Mouse (Mus musculus) ovary, postnatal 36 days (tissue): ENCODE measurements around the gene Gm11020.

ENCODE experiments used
- DNase-seq: peaks from one replicate; pipeline ENCODE4 v3.0.0; 2022; ENCODE audit warnings: low spot score, mixed read lengths

Gene Gm11020

DNA sequence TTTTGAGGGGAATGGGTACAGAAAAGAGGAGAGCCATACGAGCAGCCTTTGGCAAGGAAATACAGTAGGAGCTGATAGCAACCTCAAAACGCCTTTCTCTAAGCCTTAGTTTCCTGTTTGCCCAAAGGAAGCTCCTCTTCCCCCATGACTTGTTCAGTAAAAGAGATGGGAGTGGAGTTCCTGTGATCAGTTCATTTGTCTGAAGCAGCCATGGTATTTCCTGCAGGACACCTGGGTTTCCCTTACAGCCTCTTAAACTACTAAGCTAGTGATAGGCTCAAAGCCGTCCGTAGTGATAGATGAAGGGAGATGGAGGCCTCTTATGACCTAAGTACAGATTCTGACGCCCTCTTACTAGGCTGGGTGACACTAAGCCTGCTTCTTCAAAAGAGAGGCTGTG, 21.1 kb downstream of the Gm11020 start:
- DNase-seq, result no peak

GRCm38 (mm10) chr8:104343957-104344356, 22.6 kb downstream of the Gm11020 start:
- DNase-seq, result peak; percentile 85

DNA sequence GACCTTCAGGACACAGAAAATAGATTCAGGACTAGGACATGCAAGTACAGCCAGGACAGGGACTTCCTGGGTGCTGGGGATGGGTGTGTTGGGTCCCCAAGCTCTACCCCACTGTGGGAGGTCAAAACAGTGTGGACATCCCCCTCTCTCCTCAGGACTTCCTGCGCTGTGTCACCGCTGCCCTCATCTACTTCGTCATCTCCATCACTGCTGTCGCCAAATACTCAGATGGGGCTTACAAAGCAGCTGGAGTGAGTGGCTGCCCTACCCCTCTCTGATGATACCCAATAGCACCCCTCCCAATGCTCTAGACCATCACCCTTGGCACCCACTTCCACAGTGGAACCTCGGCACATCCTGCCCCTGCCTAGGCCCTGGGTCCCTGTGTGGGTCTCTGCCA, 23.3 kb downstream of the Gm11020 start:
- DNase-seq, result no peak

DNA sequence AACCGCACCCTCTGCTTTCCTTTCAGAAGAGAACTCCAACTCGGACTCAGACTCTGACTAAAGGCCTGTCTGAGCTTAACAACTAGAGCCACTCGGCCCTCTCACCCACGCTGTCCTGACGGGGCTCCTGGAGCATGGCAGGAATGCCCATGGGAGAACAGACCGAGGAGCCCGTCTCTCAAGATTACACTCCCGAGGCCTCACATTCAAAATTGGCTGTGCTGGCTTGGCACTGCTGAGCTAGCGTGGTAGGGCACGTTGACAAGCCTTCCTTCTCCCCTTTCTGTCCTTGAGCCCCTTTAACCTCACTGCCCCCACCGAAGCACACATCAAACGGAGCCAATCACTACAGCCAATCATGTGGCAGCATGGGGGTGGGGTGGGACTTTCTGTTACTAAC, 25.3 kb downstream of the Gm11020 start:
- no peak for DNase-seq

DNA sequence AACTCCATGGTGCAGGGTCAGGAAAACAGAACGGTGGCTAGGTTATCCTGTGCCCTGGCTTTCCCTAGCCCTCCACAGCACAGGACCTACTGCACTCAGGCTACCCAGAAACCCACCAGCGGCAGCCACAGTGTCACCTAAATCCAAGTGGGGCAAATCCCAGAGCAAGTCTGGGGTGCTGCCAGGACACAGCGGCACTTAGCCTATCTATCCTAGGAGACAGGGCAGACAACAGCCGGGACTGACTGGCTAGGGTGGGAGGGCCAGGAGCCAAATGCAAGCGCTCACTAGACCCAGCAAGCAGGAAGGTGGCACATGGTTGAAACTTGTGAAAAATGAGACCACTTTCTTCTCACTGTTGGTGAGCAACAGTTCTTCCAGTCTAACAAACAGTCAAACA, 27.6 kb downstream of the Gm11020 start:
- DNase-seq, result no peak

DNA sequence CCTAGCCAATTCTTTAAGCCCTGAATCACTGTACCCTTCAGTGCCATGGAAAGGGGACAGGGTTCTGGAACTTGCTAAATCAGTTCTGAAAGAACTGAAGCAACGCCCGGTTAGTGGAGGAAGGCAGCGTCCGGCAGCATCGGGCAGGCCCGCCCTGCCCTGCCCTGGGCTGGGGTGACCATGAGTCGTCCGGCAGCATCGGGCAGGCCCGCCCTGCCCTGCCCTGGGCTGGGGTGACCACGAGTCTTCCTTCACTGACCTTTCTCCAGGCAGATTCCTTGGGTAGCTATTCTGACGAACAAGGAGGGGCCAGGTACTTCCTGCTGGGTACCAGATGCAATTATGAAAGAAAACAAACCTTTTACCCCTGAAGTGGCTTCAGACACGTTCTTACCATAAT, 28.7 kb downstream of the Gm11020 start:
- no peak for DNase-seq

DNA sequence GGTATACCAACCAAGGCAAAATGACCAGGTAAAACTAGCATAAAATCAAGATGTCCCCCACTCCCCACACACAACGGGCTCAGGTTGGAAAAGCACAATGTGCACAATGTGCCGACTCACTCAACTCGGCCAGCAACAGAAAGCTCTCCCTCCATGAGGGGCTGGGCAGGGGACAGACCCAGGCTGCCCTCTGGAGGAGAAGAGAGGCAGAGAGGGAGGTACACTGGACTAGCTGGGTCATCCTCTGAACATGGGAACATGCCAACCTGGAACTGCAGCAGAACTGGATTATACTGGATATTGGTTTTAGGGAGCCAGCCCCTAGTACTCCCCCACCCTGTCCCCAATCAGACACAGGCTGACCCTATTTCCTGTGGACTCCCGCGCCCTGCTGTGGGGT, 31.8 kb downstream of the Gm11020 start:
- DNase-seq, result no peak

DNA sequence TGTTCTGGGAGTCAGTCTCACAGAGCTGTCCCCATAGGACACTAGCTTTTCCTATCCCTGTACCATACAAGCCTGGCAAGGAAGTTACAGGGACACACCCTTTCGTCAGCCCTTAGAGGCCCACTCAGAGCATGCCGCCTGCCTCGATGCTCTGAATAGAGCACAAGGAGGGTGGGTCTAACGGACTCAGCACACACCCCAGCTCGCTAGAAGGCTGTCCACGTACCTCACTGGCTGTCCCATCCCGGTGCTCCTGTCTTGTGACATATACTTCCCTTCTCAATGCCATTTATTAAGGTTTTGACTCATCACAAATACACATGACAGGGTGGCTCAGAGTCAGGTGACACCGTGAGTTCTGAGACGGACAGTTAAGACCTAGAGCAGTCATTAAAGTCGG, 33.1 kb downstream of the Gm11020 start:
- no peak for DNase-seq

DNA sequence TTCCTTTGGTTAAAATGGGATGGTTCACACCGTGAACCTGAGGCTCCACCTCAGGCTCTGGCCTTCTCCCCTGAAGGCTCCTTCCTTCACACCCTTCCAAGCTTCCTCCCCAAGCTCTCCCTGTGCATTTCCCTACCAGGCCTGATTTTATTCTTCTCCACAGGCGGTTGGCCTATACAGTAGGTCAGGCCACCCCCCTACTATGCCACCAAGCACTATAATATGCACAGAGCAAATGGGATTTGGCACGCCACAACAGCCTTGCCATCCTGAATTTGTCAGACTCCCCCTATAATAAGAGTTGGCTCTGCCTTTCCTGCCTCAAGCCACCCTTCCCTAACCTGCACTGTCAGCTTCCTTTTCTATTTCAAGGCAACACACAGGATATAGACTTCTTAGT, 37.3 kb downstream of the Gm11020 start:
- no peak for DNase-seq

DNA sequence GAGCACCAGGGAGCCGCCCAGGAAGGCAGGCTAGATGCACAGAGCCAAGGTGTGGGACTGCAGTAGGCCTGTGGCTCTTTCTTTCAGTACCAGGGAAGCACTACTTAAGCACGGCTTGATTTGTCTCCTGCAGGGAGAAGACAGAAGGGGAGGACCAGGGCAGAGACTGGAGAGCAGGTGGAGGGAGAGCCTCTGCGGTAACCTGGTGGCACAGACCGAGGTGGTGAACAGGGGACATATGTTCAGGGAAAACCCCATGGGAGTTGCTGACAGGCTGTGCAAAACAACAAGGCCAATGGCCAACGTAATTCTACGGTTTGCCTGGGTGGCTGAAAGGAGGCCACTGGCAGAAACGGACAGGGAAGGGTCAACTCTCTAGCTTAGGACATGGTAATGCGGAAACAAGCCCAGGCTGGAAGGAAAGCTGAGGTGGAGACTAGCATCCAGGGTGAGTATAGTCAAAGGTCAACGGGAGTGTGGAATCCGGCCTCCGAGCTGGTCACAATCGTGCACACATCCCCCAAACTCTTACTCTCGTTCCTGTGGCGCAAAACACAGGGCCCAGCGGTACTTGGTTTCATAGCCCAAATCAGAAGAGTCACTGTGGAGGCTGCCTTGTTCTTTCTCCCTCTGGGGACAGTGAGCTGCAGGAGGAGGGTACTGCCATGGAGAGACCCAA, 38.5 kb downstream of the Gm11020 start:
- no peak for DNase-seq

GRCm38 (mm10) chr8:104365695-104366094, 44.3 kb downstream of the Gm11020 start:
- DNase-seq, result no peak

- DNase-seq, result no peak
These were observed 46.0 kb downstream of the Gm11020 start for GRCm38 (mm10) chr8:104367398-104367797.

GRCm38 (mm10) chr8:104369591-104369990, 48.2 kb downstream of the Gm11020 start:
- no peak for DNase-seq

GRCm38 (mm10) chr8:104370071-104370470, 48.7 kb downstream of the Gm11020 start:
- no peak for DNase-seq

DNA sequence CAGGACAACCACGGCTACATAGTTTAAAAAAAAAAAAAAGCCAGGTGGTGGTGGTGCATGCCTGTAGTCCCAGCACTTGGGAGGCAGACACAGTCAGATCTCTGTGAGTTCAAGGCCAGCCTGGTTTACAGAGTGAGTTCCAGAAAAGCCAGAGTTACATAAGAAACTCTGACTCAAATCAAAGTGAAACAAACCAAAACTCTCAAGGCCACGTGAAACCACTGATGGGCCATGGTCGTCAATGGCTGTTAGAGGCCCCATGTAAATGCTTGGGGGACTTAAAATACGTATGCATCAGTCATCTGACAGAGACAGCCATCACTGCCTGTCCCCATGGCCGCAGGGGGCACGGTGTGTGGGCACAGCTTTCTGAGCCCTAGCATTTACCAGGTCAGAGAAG, 49.8 kb downstream of the Gm11020 start:
- no peak for DNase-seq
